In the genomic region with DNA sequence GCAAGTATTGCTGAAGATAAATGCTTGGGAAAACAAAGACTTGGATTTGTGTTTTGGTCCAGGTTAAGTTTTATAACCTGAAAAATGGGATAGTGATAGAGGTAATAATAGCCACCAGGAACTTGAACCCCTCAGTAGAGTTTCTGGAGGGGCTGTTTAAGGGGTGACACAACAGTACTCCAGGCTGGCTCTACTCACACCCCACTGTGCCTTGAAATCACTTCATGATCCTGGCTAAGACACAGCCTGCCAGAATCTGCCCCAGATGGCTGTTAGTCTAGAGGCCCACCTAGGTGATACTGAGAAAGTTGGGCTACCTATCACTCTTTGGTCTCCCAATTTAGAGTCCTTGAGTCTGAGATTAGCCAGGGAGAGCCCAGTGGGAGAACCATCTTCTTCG, we compare ENCODE assay signal across 16 mouse cellular contexts. TPM values are rescaled to one million over a fixed set of nuclear protein-coding genes. Genes with fewer than 3 reads are reported as not detected.
DNase-seq lines count a peak whose midpoint lies in the region; ATAC-seq lines count a peak whose summit lies in the region.
"Had no signal": no experiment of that assay in that cellular context is flagged by ENCODE, and none has a peak within 500 bp of the region (broad histone marks: within the 10 kb centered on the region; RNA-seq: fewer than 3 reads in every experiment).

No protein-coding gene starts in this region.

- H3K27me3 ChIP-seq in forebrain, embryonic 14.5 days (replicated peaks; ENCODE audit: control insufficient read depth, insufficient read depth, low read length), result no peaks in the 10 kb centered on the region
- peaks cover 22% of the 10 kb centered on the region for H3K27me3 ChIP-seq in intestine, embryonic 15.5 days (replicated peaks)
- H3K27me3 ChIP-seq in neural tube, embryonic 14.5 days (ENCODE audit: control insufficient read depth, insufficient read depth, low read length), result no peaks in the 10 kb centered on the region
- peaks cover 50% of the 10 kb centered on the region for H3K27me3 ChIP-seq in heart, embryonic 12.5 days (replicated peaks)

- WGBS in forebrain, embryonic 14.5 days, result 80% methylated on average over 1 of the region's 1 CpGs
- WGBS in intestine, embryonic 15.5 days, result 59% methylated on average over 1 of the region's 1 CpGs
- WGBS in neural tube, embryonic 14.5 days, result 80% methylated on average over 1 of the region's 1 CpGs
- 64% methylated on average over 1 of the region's 1 CpGs for WGBS in heart, embryonic 12.5 days

- peak overlapping the region; percentile 91 for H3K9ac ChIP-seq in forebrain, embryonic 14.5 days (ENCODE audit: low read length)
- no peak overlapping the region for H3K9ac ChIP-seq in intestine, embryonic 15.5 days
- H3K9ac ChIP-seq in neural tube, embryonic 14.5 days (replicated peaks; ENCODE audit: low read depth, low read length), result peak overlapping the region; percentile 93
- no peak overlapping the region for H3K9ac ChIP-seq in heart, embryonic 12.5 days
- H3K9ac ChIP-seq: limb, embryonic 15.5 days had no signal

- no peak for ATAC-seq in forebrain, embryonic 14.5 days
- no peak for ATAC-seq in intestine, embryonic 15.5 days
- ATAC-seq in neural tube, embryonic 14.5 days (ENCODE audit: low read depth), result no peak
- ATAC-seq in heart, embryonic 12.5 days (ENCODE audit: insufficient number of reproducible peaks, low FRiP score), result no peak

- peak overlapping the region; percentile 80 for H3K4me3 ChIP-seq in forebrain, embryonic 14.5 days (ENCODE audit: low read depth, low read length)
- H3K4me3 ChIP-seq in intestine, embryonic 15.5 days (replicated peaks), result no peak overlapping the region
- peak overlapping the region; percentile 68 for H3K4me3 ChIP-seq in neural tube, embryonic 14.5 days (ENCODE audit: low read depth, low read length)
- H3K4me3 ChIP-seq in heart, embryonic 12.5 days, result no peak overlapping the region
- H3K4me3 ChIP-seq: limb, embryonic 15.5 days had no signal

- no peak overlapping the region for H3K27ac ChIP-seq in forebrain, embryonic 14.5 days (ENCODE audit: low read depth, low read length)
- no peak overlapping the region for H3K27ac ChIP-seq in intestine, embryonic 15.5 days
- H3K27ac ChIP-seq in neural tube, embryonic 14.5 days (ENCODE audit: low read depth, low read length), result no peak overlapping the region
- no peak overlapping the region for H3K27ac ChIP-seq in heart, embryonic 12.5 days (ENCODE audit: poor library complexity, severe bottlenecking)
- H3K27ac ChIP-seq: limb, embryonic 15.5 days had no signal

- no peaks in the 10 kb centered on the region for H3K36me3 ChIP-seq in forebrain, embryonic 14.5 days (ENCODE audit: control insufficient read depth, insufficient read depth, low read length)
- H3K36me3 ChIP-seq in intestine, embryonic 15.5 days, result no peaks in the 10 kb centered on the region
- no peaks in the 10 kb centered on the region for H3K36me3 ChIP-seq in neural tube, embryonic 14.5 days (ENCODE audit: control insufficient read depth, insufficient read depth, low read length)
- H3K36me3 ChIP-seq in heart, embryonic 12.5 days, result no peaks in the 10 kb centered on the region
- H3K36me3 ChIP-seq: limb, embryonic 15.5 days had no signal

- peaks cover 13% of the 10 kb centered on the region for H3K4me1 ChIP-seq in forebrain, embryonic 14.5 days (ENCODE audit: control insufficient read depth, insufficient read depth, low read length)
- H3K4me1 ChIP-seq in intestine, embryonic 15.5 days (replicated peaks), result peaks cover 14% of the 10 kb centered on the region; the same call in 1 of the 2 replicates
- peaks cover 20% of the 10 kb centered on the region for H3K4me1 ChIP-seq in neural tube, embryonic 14.5 days (ENCODE audit: control insufficient read depth, insufficient read depth, low read length)
- H3K4me1 ChIP-seq in heart, embryonic 12.5 days (replicated peaks), result peaks cover 7% of the 10 kb centered on the region

- no peaks in the 10 kb centered on the region for H3K9me3 ChIP-seq in forebrain, embryonic 14.5 days (replicated peaks; ENCODE audit: control insufficient read depth, low read length)
- no peaks in the 10 kb centered on the region for H3K9me3 ChIP-seq in intestine, embryonic 15.5 days
- no peaks in the 10 kb centered on the region for H3K9me3 ChIP-seq in neural tube, embryonic 14.5 days (ENCODE audit: control insufficient read depth, low read length)
- H3K9me3 ChIP-seq in heart, embryonic 12.5 days (replicated peaks), result no peaks in the 10 kb centered on the region
- H3K9me3 ChIP-seq: limb, embryonic 15.5 days had no signal

- peak overlapping the region; percentile 65 for H3K4me2 ChIP-seq in forebrain, embryonic 14.5 days (ENCODE audit: low read length)
- peak overlapping the region; percentile 60; the same call in 1 of the 2 replicates for H3K4me2 ChIP-seq in intestine, embryonic 15.5 days (replicated peaks)
- peak overlapping the region; percentile 59 for H3K4me2 ChIP-seq in neural tube, embryonic 14.5 days (ENCODE audit: low read depth, low read length)
- H3K4me2 ChIP-seq in heart, embryonic 12.5 days, result no peak overlapping the region
- H3K4me2 ChIP-seq: limb, embryonic 15.5 days had no signal

- DNase-seq in cerebellum, postnatal 25 days, result peak; percentile 47 to 48
- no peak for DNase-seq in cerebellum, adult 9-10 months
- no peak for DNase-seq in forebrain, embryonic 14.5 days (ENCODE audit: low spot score)
- DNase-seq in heart, postnatal 10 days, result no peak
- no peak for DNase-seq in adrenal gland, adult (ENCODE audit: inconsistent age in 2 of 2, low spot score in 1 of 2)
- DNase-seq: spleen, adult 18-20 months had no signal

- intact Hi-C loops in heart, postnatal 10 days (cut with DNase I), result no loop called here

RNA-seq across cellular contexts. Expression of a gene that starts 1.2 kb away (rescaled TPM):
- polyA plus RNA-seq in forebrain, embryonic 14.5 days (2014; fragmentation: Nextera tagmentation; extraction: Ambion mirVana), result 107 and 113 TPM in 2 replicates
- polyA plus RNA-seq in intestine, embryonic 15.5 days (2015; fragmentation: Nextera tagmentation; extraction: Ambion mirVana), result 5.9 and 6.1 TPM in 2 replicates
- polyA plus RNA-seq in neural tube, embryonic 14.5 days (2014; fragmentation: Nextera tagmentation; extraction: Ambion mirVana), result 115 and 129 TPM in 2 replicates
- not detected for total RNA-seq in heart, postnatal 10 days (2021)
- 0.19 and 0.63 TPM in 2 replicates for polyA plus RNA-seq in heart, embryonic 12.5 days (2016; fragmentation: Nextera tagmentation; extraction: Ambion mirVana)
- total RNA-seq: heart, postnatal 14 days had no signal

RNA-seq across cellular contexts. Expression of a gene that starts 15.0 kb away (rescaled TPM):
- 83.6 and 90.3 TPM in 2 replicates for polyA plus RNA-seq in forebrain, embryonic 14.5 days (2014; fragmentation: Nextera tagmentation; extraction: Ambion mirVana)
- 83.2 and 87.4 TPM in 2 replicates for polyA plus RNA-seq in intestine, embryonic 15.5 days (2015; fragmentation: Nextera tagmentation; extraction: Ambion mirVana)
- 78.9 and 79.3 TPM in 2 replicates for polyA plus RNA-seq in neural tube, embryonic 14.5 days (2014; fragmentation: Nextera tagmentation; extraction: Ambion mirVana)
- total RNA-seq in heart, postnatal 10 days (2021), result 10 to 100 TPM; 21.3 to 24.4 TPM
- polyA plus RNA-seq in heart, embryonic 12.5 days (2016; fragmentation: Nextera tagmentation; extraction: Ambion mirVana), result 55.3 and 57.2 TPM in 2 replicates

RNA-seq across cellular contexts. Expression of a gene that starts 32.9 kb away (rescaled TPM):
- polyA plus RNA-seq in forebrain, embryonic 14.5 days (2014; fragmentation: Nextera tagmentation; extraction: Ambion mirVana), result 8.6 and 10.4 TPM in 2 replicates
- 10.4 and 10.8 TPM in 2 replicates for polyA plus RNA-seq in intestine, embryonic 15.5 days (2015; fragmentation: Nextera tagmentation; extraction: Ambion mirVana)
- 16.2 and 18.8 TPM in 2 replicates for polyA plus RNA-seq in neural tube, embryonic 14.5 days (2014; fragmentation: Nextera tagmentation; extraction: Ambion mirVana)
- 100 to 1,000 TPM in 1 of 2 experiments, 10 to 100 TPM in 1; 79.2 to 103 TPM for total RNA-seq in heart, postnatal 10 days (2021)
- polyA plus RNA-seq in heart, embryonic 12.5 days (2016; fragmentation: Nextera tagmentation; extraction: Ambion mirVana), result 14.2 and 15.5 TPM in 2 replicates

RNA-seq across cellular contexts. Expression of a gene that starts 41.7 kb away (rescaled TPM):
- polyA plus RNA-seq in forebrain, embryonic 14.5 days (2014; fragmentation: Nextera tagmentation; extraction: Ambion mirVana), result 0.08 and 0.15 TPM in 2 replicates
- polyA plus RNA-seq in intestine, embryonic 15.5 days (2015; fragmentation: Nextera tagmentation; extraction: Ambion mirVana), result 8.5 and 9.8 TPM in 2 replicates
- polyA plus RNA-seq in neural tube, embryonic 14.5 days (2014; fragmentation: Nextera tagmentation; extraction: Ambion mirVana), result 0.20 and 0.21 TPM in 2 replicates
- 100 to 1,000 TPM; 378 to 449 TPM for total RNA-seq in heart, postnatal 10 days (2021)
- 62.5 and 62.7 TPM in 2 replicates for polyA plus RNA-seq in heart, embryonic 12.5 days (2016; fragmentation: Nextera tagmentation; extraction: Ambion mirVana)
- total RNA-seq: common myeloid progenitor, adult 5-6 weeks had no signal

RNA-seq across cellular contexts. Expression of a gene that starts 52.6 kb away (rescaled TPM):
- 0.40 TPM in 1 of 2 replicates, not detected in the other for polyA plus RNA-seq in forebrain, embryonic 14.5 days (2014; fragmentation: Nextera tagmentation; extraction: Ambion mirVana)
- 0.35 and 0.39 TPM in 2 replicates for polyA plus RNA-seq in intestine, embryonic 15.5 days (2015; fragmentation: Nextera tagmentation; extraction: Ambion mirVana)
- 0.19 TPM in 1 of 2 replicates, not detected in the other for polyA plus RNA-seq in neural tube, embryonic 14.5 days (2014; fragmentation: Nextera tagmentation; extraction: Ambion mirVana)
- total RNA-seq in heart, postnatal 10 days (2021), result not detected
- not detected in 2 replicates for polyA plus RNA-seq in heart, embryonic 12.5 days (2016; fragmentation: Nextera tagmentation; extraction: Ambion mirVana)
- total RNA-seq: common myeloid progenitor, adult 5-6 weeks; heart, postnatal 14 days; left cerebral cortex, adult 18-20 months had no signal
- polyA plus RNA-seq: brain, embryonic 14.5 days; gonadal fat pad, adult 2 months; lung, embryonic 16.5 days had no signal

Comparison
In these comparisons a context has a peak if more than half of its experiments do, and no peak if none do; other contexts are left out.
1. DNase-seq: peak in cerebellum, postnatal 25 days (2 of 2); none in cerebellum, adult 9-10 months (single experiment), forebrain, embryonic 14.5 days (single experiment), heart, postnatal 10 days (0 of 2) and adrenal gland, adult (0 of 2).
2. H3K4me3 ChIP-seq: peak in forebrain, embryonic 14.5 days (single experiment) and neural tube, embryonic 14.5 days (single experiment); none in intestine, embryonic 15.5 days (single experiment) and heart, embryonic 12.5 days (single experiment).
3. H3K9ac ChIP-seq: peak in forebrain, embryonic 14.5 days (single experiment) and neural tube, embryonic 14.5 days (single experiment); none in intestine, embryonic 15.5 days (single experiment) and heart, embryonic 12.5 days (single experiment).
4. RNA of a gene that starts 1.2 kb away (polyA plus RNA-seq): 115 to 129 TPM in neural tube, embryonic 14.5 days and 107 to 113 TPM in forebrain, embryonic 14.5 days; 5.9 to 6.1 TPM in intestine, embryonic 15.5 days and 0.19 to 0.63 TPM in heart, embryonic 12.5 days; every median in the first group is over 10 times any median in the second.